Mouse (Mus musculus) myocyte (in vitro differentiated cells): ENCODE results near the gene Fbxl5. TPM values are rescaled to one million over a fixed set of nuclear protein-coding genes. Genes with fewer than 3 reads are reported as not detected.

Experiments used
- H3K27me3 ChIP-seq: one replicate; pipeline ENCODE4 v1.6.1; 2011; ENCODE audit not compliant: control insufficient read depth, insufficient read depth, insufficient read length
- H3K36me3 ChIP-seq: one replicate; pipeline ENCODE4 v1.6.1; 2011; ENCODE audit not compliant: control insufficient read depth, insufficient read depth
- H3K4me2 ChIP-seq: one replicate; pipeline ENCODE4 v1.6.1; 2011; ENCODE audit warnings: low read depth, control low read depth
- H3K4me3 ChIP-seq: one replicate; pipeline ENCODE4 v1.5.1; 2011; ENCODE audit warnings: mild to moderate bottlenecking, control low read depth, moderate library complexity
- H3K79me2 ChIP-seq: one replicate; pipeline ENCODE4 v1.6.1; 2011; ENCODE audit not compliant: control insufficient read depth, insufficient read depth
- H3ac ChIP-seq: one replicate; pipeline ENCODE4 v1.6.1; 2011; ENCODE audit not compliant: control insufficient read depth, insufficient read length
- CEBPB ChIP-seq: IDR thresholded peaks from 2 replicates; pipeline ENCODE4 v1.6.1; 2011; ENCODE audit warnings: mild to moderate bottlenecking, moderate library complexity; ENCODE audit not compliant: poor library complexity, insufficient read depth, severe bottlenecking
- E2F4 ChIP-seq: IDR thresholded peaks from one replicate; pipeline ENCODE4 v1.6.1; 2011; ENCODE audit warnings: mild to moderate bottlenecking, control low read depth, moderate library complexity; ENCODE audit not compliant: insufficient read depth
- MAX ChIP-seq: IDR thresholded peaks from one replicate; pipeline ENCODE4 v1.6.1; 2011; ENCODE audit warnings: low read depth, mild to moderate bottlenecking, control low read depth
- MYOD1 ChIP-seq, 3 experiments: IDR thresholded peaks; one replicate each; pipeline ENCODE4 v1.6.1; 2011; ENCODE audit warnings: control low read depth in 2 of 3, low read depth in 2 of 3, mild to moderate bottlenecking in 2 of 3, moderate library complexity in 1 of 3; ENCODE audit not compliant: insufficient read length in 2 of 3, control insufficient read depth in 1 of 3
- MYOG ChIP-seq, 3 experiments: IDR thresholded peaks; one replicate each; pipeline ENCODE4 v1.6.1; 2011; ENCODE audit warnings: control low read depth in 2 of 3, low read depth in 2 of 3, mild to moderate bottlenecking in 2 of 3; ENCODE audit not compliant: insufficient read length in 2 of 3, control insufficient read depth in 1 of 3, insufficient read depth in 1 of 3
- POLR2A ChIP-seq: IDR thresholded peaks from one replicate; pipeline ENCODE4 v1.6.1; 2011; ENCODE audit warnings: low read depth, mild to moderate bottlenecking, control low read depth, moderate library complexity; ENCODE audit not compliant: insufficient read length
- POLR2AphosphoS2 ChIP-seq: IDR thresholded peaks from one replicate; pipeline ENCODE4 v1.6.1; 2011; ENCODE audit warnings: low read depth, control low read depth; ENCODE audit not compliant: insufficient read length
- REST ChIP-seq: IDR thresholded peaks from one replicate; pipeline ENCODE4 v1.6.1; 2011; ENCODE audit warnings: mild to moderate bottlenecking, control low read depth, moderate library complexity; ENCODE audit not compliant: insufficient read depth, insufficient read length
- SRF ChIP-seq: IDR thresholded peaks from one replicate; pipeline ENCODE4 v1.6.1; 2011; ENCODE audit warnings: low read depth; ENCODE audit not compliant: control insufficient read depth, insufficient read length
- TCF12 ChIP-seq: IDR thresholded peaks from one replicate; pipeline ENCODE4 v1.6.1; 2011; ENCODE audit warnings: mild to moderate bottlenecking, control low read depth; ENCODE audit not compliant: poor library complexity, insufficient read depth, severe bottlenecking
- TCF3 ChIP-seq: IDR thresholded peaks from one replicate; pipeline ENCODE4 v1.6.1; 2011; ENCODE audit warnings: low read depth, control low read depth; ENCODE audit not compliant: insufficient read length
- USF1 ChIP-seq: IDR thresholded peaks from one replicate; pipeline ENCODE4 v1.6.1; 2011; ENCODE audit warnings: low read depth, mild to moderate bottlenecking, control low read depth, moderate library complexity
- polyA plus RNA-seq: library from polyadenylated mRNA; unstranded; fragments of >200 nt; fragmentation: generic; extraction: Trizol; gene quantifications from one replicate; pipeline ENCODE4 v1.2.1, GENCODE M21; 2012; ENCODE audit warnings: missing spikeins

Gene Fbxl5
- polyA plus RNA-seq, 1 experiment = 16.2 TPM

DNA sequence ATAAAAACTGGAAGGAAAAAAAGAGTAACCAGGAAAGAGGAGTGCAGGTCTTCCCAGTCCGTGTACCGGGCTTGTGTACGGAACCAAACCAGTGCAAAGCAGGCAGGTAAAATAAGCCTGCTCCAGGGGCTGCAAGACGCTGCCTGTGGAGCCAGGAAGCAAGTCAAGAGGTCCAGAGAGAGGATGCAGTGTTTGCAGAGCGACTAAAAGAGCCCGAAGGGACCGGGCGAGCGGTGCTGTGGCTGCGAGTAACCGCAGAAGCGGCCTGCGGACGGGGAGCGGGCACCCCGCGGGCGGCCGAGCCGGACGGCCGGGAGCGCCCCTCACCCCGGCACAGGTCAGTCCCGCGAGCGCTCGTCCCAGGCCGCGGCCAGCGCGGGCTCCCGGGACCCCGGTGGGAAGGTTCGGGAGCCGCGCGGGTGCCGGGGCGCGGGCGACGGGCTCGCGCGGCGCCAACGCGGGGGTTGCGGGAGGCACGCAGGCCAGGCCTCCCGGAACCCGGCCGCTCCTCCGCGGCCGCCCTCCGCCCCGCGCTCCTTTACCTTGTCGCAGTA is 39.9 kb downstream of the Fbxl5 start:
- no peaks in the 10 kb centered on the region for H3K27me3 ChIP-seq
- peak overlapping the region; percentile 83 for H3ac ChIP-seq
- TF ChIP-seq POLR2AphosphoS2 = no peak
- no peak for TF ChIP-seq CEBPB
- no peak for TF ChIP-seq POLR2A
- no peak for TF ChIP-seq REST
- no peak for TF ChIP-seq MYOD1 (IDR thresholded peaks at IDR 0.05; ENCODE audit: control insufficient read depth in 1 of 3, insufficient read length in 2 of 3, low read depth in 2 of 3)
- no peak for TF ChIP-seq MYOG (IDR thresholded peaks at IDR 0.05; ENCODE audit: control insufficient read depth in 1 of 3, insufficient read depth in 1 of 3, insufficient read length in 2 of 3, low read depth in 2 of 3)
- TF ChIP-seq USF1 = no peak
- H3K36me3 ChIP-seq = no peaks in the 10 kb centered on the region
- peak overlapping the region; percentile 60 for H3K4me3 ChIP-seq
- H3K4me2 ChIP-seq = peak overlapping the region; percentile 80
- peaks cover 48% of the 10 kb centered on the region for H3K79me2 ChIP-seq

DNA sequence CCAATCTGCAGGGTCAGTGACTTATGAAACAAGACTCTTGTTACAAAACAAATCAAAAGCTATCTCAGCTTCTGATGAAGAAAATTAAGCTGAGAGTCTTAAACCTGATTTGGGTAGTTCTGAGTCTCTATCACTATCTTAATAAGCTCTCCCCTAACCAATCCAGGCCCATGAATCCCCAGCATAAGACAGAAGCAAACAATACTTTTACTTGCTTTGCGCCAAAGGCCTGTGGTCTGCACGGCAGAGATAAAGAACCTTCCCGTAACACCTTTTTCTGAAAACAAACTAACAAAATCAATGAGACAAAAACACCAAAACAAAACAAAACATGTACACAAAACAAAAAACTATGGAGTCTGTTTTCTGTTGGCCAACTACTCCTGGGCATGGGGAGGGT is 42.9 kb downstream of the Fbxl5 start:
- no peak overlapping the region for H3K4me3 ChIP-seq

DNA sequence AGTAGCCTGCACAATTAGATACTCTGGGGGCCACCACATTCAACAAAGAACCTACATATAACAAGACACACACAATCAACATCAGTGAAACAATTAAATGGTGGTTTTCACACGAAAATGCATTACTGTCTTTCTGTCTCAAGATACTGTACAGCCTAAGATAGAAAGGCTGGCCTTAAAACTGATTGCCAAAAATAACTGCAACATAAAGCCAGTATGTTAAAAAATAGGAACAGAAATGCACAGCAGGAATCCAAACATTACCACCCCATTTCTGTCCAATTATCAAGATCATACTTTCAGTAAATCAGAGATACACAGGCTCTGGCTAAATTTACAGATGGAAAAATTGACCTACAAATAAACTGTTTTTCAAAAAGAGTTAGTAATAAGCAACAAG is 44.4 kb downstream of the Fbxl5 start:
- H3K27me3 ChIP-seq = no peaks in the 10 kb centered on the region
- H3ac ChIP-seq = no peak overlapping the region
- H3K36me3 ChIP-seq = no peaks in the 10 kb centered on the region
- H3K4me3 ChIP-seq = no peak overlapping the region
- H3K4me2 ChIP-seq = no peak overlapping the region
- peaks cover 88% of the 10 kb centered on the region for H3K79me2 ChIP-seq
- TF ChIP-seq CEBPB = no peak
- TF ChIP-seq POLR2A = no peak
- no peak for TF ChIP-seq SRF
- TF ChIP-seq POLR2AphosphoS2 = no peak
- TF ChIP-seq TCF12 = no peak
- no peak for TF ChIP-seq MYOG (IDR thresholded peaks at IDR 0.05; ENCODE audit: control insufficient read depth in 1 of 3, insufficient read depth in 1 of 3, insufficient read length in 2 of 3, low read depth in 2 of 3)
- no peak for TF ChIP-seq MYOD1 (IDR thresholded peaks at IDR 0.05; ENCODE audit: control insufficient read depth in 1 of 3, insufficient read length in 2 of 3, low read depth in 2 of 3)
- no peak for TF ChIP-seq TCF3
- TF ChIP-seq E2F4 = no peak
- no peak for TF ChIP-seq MAX
- no peak for TF ChIP-seq USF1

More for the DNA sequence above, 42.9 kb downstream of the Fbxl5 start:
- TF ChIP-seq SRF (no peak), REST (no peak), E2F4 (no peak), USF1 (no peak), POLR2A (no peak), MAX (no peak), MYOG (IDR thresholded peaks at IDR 0.05; ENCODE audit: control insufficient read depth in 1 of 3, insufficient read depth in 1 of 3, insufficient read length in 2 of 3, low read depth in 2 of 3) (no peak), POLR2AphosphoS2 (no peak)
- Histone ChIP-seq H3K36me3 (no peaks in the 10 kb centered on the region), H3K4me2 (no peak overlapping the region), H3K27me3 (no peaks in the 10 kb centered on the region), H3ac (no peak overlapping the region), H3K79me2 (peaks cover 77% of the 10 kb centered on the region)

DNA sequence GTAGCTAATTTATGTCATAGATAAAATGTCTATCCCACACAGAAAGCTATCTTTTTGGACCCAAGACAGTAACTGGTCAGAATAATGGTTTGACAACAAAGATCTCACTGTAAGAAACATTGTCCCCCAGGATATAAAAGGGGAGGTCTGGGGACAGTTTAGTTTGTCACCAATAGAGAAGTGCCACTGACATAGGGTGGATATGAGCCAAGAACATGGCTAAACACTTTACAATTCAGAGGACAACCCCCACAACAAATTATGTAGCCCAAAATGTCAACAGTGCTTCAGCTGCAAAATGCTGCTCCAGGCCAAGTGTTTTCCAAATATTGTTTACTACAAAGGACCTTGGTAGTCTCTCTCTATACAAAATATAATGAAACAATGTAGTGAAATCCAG is 45.0 kb downstream of the Fbxl5 start:
- TF ChIP-seq POLR2A (no peak), USF1 (no peak), TCF12 (no peak), MAX (no peak), SRF (no peak), REST (no peak), CEBPB (no peak), MYOG (IDR thresholded peaks at IDR 0.05; ENCODE audit: control insufficient read depth in 1 of 3, insufficient read depth in 1 of 3, insufficient read length in 2 of 3, low read depth in 2 of 3) (no peak), MYOD1 (IDR thresholded peaks at IDR 0.05; ENCODE audit: control insufficient read depth in 1 of 3, insufficient read length in 2 of 3, low read depth in 2 of 3) (no peak), TCF3 (no peak), POLR2AphosphoS2 (no peak), E2F4 (no peak)
- Histone ChIP-seq H3K27me3 (no peaks in the 10 kb centered on the region), H3K36me3 (no peaks in the 10 kb centered on the region), H3K4me2 (no peak overlapping the region), H3K4me3 (no peak overlapping the region), H3K79me2 (peaks cover 88% of the 10 kb centered on the region), H3ac (no peak overlapping the region)

DNA sequence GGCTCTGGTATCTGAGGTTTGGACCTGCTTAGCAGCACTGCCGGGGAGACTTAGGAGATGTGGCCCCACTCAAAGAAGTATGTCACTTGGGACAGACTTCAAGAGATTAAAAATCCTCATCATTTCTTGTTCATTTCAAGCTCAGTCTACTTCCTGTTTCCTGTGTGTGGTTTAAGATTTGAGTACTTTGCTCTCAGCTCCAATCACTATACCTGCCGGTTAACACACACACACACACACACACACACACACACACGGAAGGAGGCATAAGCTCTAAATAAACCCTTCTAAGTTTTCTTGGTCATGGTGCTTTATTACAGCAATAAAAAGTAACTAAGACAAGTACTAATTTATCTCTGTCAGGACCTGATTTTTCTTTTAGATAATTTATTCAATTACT is 49.9 kb downstream of the Fbxl5 start:
- Histone ChIP-seq H3K27me3 (no peaks in the 10 kb centered on the region), H3K4me2 (no peak overlapping the region), H3K4me3 (no peak overlapping the region), H3K36me3 (peaks cover 16% of the 10 kb centered on the region), H3K79me2 (peaks cover 45% of the 10 kb centered on the region), H3ac (no peak overlapping the region)
- TF ChIP-seq TCF12 (no peak), REST (no peak), CEBPB (no peak), MAX (no peak), POLR2AphosphoS2 (no peak), USF1 (no peak), MYOG (IDR thresholded peaks at IDR 0.05; ENCODE audit: control insufficient read depth in 1 of 3, insufficient read depth in 1 of 3, insufficient read length in 2 of 3, low read depth in 2 of 3) (no peak), E2F4 (no peak), SRF (no peak), TCF3 (no peak), POLR2A (no peak), MYOD1 (IDR thresholded peaks at IDR 0.05; ENCODE audit: control insufficient read depth in 1 of 3, insufficient read length in 2 of 3, low read depth in 2 of 3) (no peak)
